Mouse (Mus musculus) C2C12 (cell line): Measurements from ENCODE around the gene Ttbk1. TPM values are rescaled to one million over a fixed set of nuclear protein-coding genes. Genes with fewer than 3 reads are reported as not detected.
"Not testable (repeated sequence)": the region's sequence is repeated elsewhere in the genome, so short reads cannot be mapped to it uniquely, and the experiment has no call there.

Source experiments
- H3K27me3 ChIP-seq: one replicate; pipeline ENCODE4 v1.6.1; 2011; ENCODE audit not compliant: control insufficient read depth, insufficient read depth, insufficient read length
- H3K36me3 ChIP-seq: one replicate; pipeline ENCODE4 v1.6.1; 2011; ENCODE audit not compliant: control insufficient read depth, insufficient read depth
- H3K4me3 ChIP-seq: one replicate; pipeline ENCODE4 v1.5.1; 2011; ENCODE audit warnings: mild to moderate bottlenecking, control low read depth; ENCODE audit not compliant: poor library complexity, insufficient read depth, severe bottlenecking
- H3K79me2 ChIP-seq: one replicate; pipeline ENCODE4 v1.6.1; 2011; ENCODE audit not compliant: control insufficient read depth, insufficient read depth
- H3K79me3 ChIP-seq: one replicate; pipeline ENCODE4 v1.6.1; 2011; ENCODE audit warnings: low read depth, control low read depth
- H3ac ChIP-seq: one replicate; pipeline ENCODE3; 2011; ENCODE audit warnings: low read depth; ENCODE audit not compliant: control insufficient read depth, insufficient read length
- CEBPB ChIP-seq: IDR thresholded peaks from one replicate; pipeline ENCODE4 v1.6.1; 2011; ENCODE audit warnings: low read depth, mild to moderate bottlenecking, control low read depth, moderate library complexity
- CTCF ChIP-seq: IDR thresholded peaks from one replicate; pipeline ENCODE4 v1.5.1; 2011; ENCODE audit not compliant: control insufficient read depth, insufficient read depth, insufficient read length
- FOSL1 ChIP-seq: IDR thresholded peaks from one replicate; pipeline ENCODE4 v1.8.0; 2011; ENCODE audit warnings: mild to moderate bottlenecking, low read length; ENCODE audit not compliant: poor library complexity, insufficient read depth, severe bottlenecking
- MAX ChIP-seq: IDR thresholded peaks from one replicate; pipeline ENCODE4 v1.6.1; 2011; ENCODE audit warnings: mild to moderate bottlenecking, control low read depth
- MYOD1 ChIP-seq: IDR thresholded peaks from one replicate; pipeline ENCODE4 v1.6.1; 2011; ENCODE audit warnings: low read depth; ENCODE audit not compliant: control insufficient read depth, insufficient read length
- MYOG ChIP-seq: IDR thresholded peaks from one replicate; pipeline ENCODE4 v1.6.1; 2011; ENCODE audit not compliant: control insufficient read depth, insufficient read length; ENCODE audit errors: extremely low read depth
- USF1 ChIP-seq: IDR thresholded peaks from one replicate; pipeline ENCODE4 v1.6.1; 2011; ENCODE audit warnings: low read depth, mild to moderate bottlenecking, control low read depth, moderate library complexity
- polyA plus RNA-seq: library from polyadenylated mRNA; unstranded; fragments of >200 nt; fragmentation: generic; extraction: Trizol; gene quantifications from one replicate; pipeline ENCODE4 v1.2.1, GENCODE M21; 2012; ENCODE audit warnings: missing spikeins

The Ttbk1 gene
- polyA plus RNA-seq, 1 experiment, result 0.01 TPM

- no peaks in the 10 kb centered on the region for H3K27me3 ChIP-seq
- no peak for TF ChIP-seq MYOG
- TF ChIP-seq CTCF, result no peak
- TF ChIP-seq MYOD1, result no peak
- no peak for TF ChIP-seq MAX
- TF ChIP-seq FOSL1, result no peak
- TF ChIP-seq USF1, result no peak
- TF ChIP-seq CEBPB, result no peak
These were observed 16.6 kb upstream of the Ttbk1 start for GRCm38 (mm10) chr17:46503847-46504638.

DNA sequence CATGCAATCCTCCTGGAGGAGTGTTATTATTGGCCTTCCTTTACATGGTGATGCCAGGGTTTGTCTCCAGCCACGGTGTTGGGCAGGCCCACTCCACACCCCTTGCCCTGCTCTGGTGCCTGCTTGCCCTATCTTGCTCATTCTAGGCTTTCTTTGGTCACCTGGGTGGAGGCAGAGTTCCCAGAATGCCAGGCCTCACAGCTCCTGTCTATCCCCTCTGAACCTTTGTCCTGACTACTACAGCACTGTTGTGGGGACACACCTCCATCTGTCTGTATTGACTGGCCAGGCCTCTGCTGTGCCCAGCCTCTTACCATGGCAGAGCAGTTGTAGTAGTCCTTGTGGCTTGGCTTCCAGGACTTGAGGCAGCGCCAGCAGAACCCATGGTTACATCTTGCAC, 15.3 kb upstream of the Ttbk1 start:
- TF ChIP-seq CTCF, result no peak
- no peaks in the 10 kb centered on the region for H3K27me3 ChIP-seq
- H3K4me3 ChIP-seq, result no peak overlapping the region
- peaks cover 13% of the 10 kb centered on the region for H3K36me3 ChIP-seq
- no peak overlapping the region for H3ac ChIP-seq
- no peaks in the 10 kb centered on the region for H3K79me2 ChIP-seq
- no peaks in the 10 kb centered on the region for H3K79me3 ChIP-seq

More at GRCm38 (mm10) chr17:46503847-46504638, 16.6 kb upstream of the Ttbk1 start:
- Histone ChIP-seq H3ac (no peak overlapping the region), H3K79me3 (no peaks in the 10 kb centered on the region), H3K36me3 (peaks cover 5% of the 10 kb centered on the region), H3K79me2 (no peaks in the 10 kb centered on the region), H3K4me3 (no peak overlapping the region)

- H3K79me3 ChIP-seq, result no peaks in the 10 kb centered on the region
- peaks cover 7% of the 10 kb centered on the region for H3K79me2 ChIP-seq
- H3ac ChIP-seq, result no peak overlapping the region
- peaks cover 13% of the 10 kb centered on the region for H3K36me3 ChIP-seq
- H3K27me3 ChIP-seq, result peaks cover 20% of the 10 kb centered on the region
- no peak for TF ChIP-seq FOSL1
- peak; percentile 45 for TF ChIP-seq USF1
- TF ChIP-seq MAX, result peak; percentile 90
- peak overlapping the region; percentile 11 for H3K4me3 ChIP-seq
These were observed 10.5 kb upstream of the Ttbk1 start for GRCm38 (mm10) chr17:46497956-46498355.

GRCm38 (mm10) chr17:46496623-46497434, 9.4 kb upstream of the Ttbk1 start, which contains the start of gene Dnph1:
Gene Dnph1 (plus strand): TSS chr17:46496711.
- Histone ChIP-seq H3K36me3 (peaks cover 13% of the 10 kb centered on the region), H3ac (peak within 1 kb of the TSS; percentile 87), H3K27me3 (peaks cover 27% of the 10 kb centered on the region), H3K79me3 (no peaks in the 10 kb centered on the region), H3K79me2 (peaks cover 7% of the 10 kb centered on the region), H3K4me3 (peak within 1 kb of the TSS; percentile 50)
- TF ChIP-seq USF1, result peak; percentile 94
- TF ChIP-seq FOSL1, result no peak
- TF ChIP-seq MAX, result peak; percentile 76

GRCm38 (mm10) chr17:46496081-46496480, 8.6 kb upstream of the Ttbk1 start:
- not testable (repeated sequence) for H3K79me3 ChIP-seq, H3ac ChIP-seq, H3K4me3 ChIP-seq, H3K79me2 ChIP-seq
- H3K36me3 ChIP-seq, result peaks cover 13% of the 10 kb centered on the region
- H3K27me3 ChIP-seq, result peaks cover 27% of the 10 kb centered on the region

- no peak for TF ChIP-seq MAX
- no peak for TF ChIP-seq MYOD1
- TF ChIP-seq CEBPB, result no peak
- TF ChIP-seq FOSL1, result no peak
- TF ChIP-seq CTCF, result no peak
- TF ChIP-seq USF1, result no peak
- H3K79me2 ChIP-seq, result peaks cover 7% of the 10 kb centered on the region
- no peaks in the 10 kb centered on the region for H3K79me3 ChIP-seq
These were observed 8.0 kb upstream of the Ttbk1 start for GRCm38 (mm10) chr17:46495486-46495885.

More at GRCm38 (mm10) chr17:46495486-46495885, 8.0 kb upstream of the Ttbk1 start:
- peaks cover 27% of the 10 kb centered on the region for H3K27me3 ChIP-seq
- peaks cover 13% of the 10 kb centered on the region for H3K36me3 ChIP-seq
- H3ac ChIP-seq, result no peak overlapping the region
- H3K4me3 ChIP-seq, result no peak overlapping the region
